Mouse (Mus musculus) intestine, postnatal 0 days (tissue): ENCODE results near the gene Pakap. TPM values are rescaled to one million over a fixed set of nuclear protein-coding genes. Genes with fewer than 3 reads are reported as not detected.

Source experiments
- ATAC-seq: fragments of 200-750 bp; cut with Nextera tagmentation; 2 replicates; pipeline ENCODE4 v1.8.0; 2017; ENCODE audit warnings: mild to moderate bottlenecking, moderate TSS enrichment, moderate library complexity
- H3K27ac ChIP-seq: fragments of 300-500 bp; sonication (generic); 2 replicates; pipeline ENCODE4 v1.5.1; 2014; ENCODE audit warnings: mild to moderate bottlenecking, low read depth, low read length, moderate library complexity
- H3K27me3 ChIP-seq: fragments of 300-500 bp; sonication (generic); replicated peaks from 2 replicates; pipeline ENCODE4 v1.6.1; 2014; ENCODE audit warnings: low read length, mixed read lengths; ENCODE audit not compliant: control insufficient read depth, insufficient read depth
- H3K36me3 ChIP-seq: fragments of 300-500 bp; sonication (generic); 2 replicates; pipeline ENCODE4 v1.6.1; 2014; ENCODE audit warnings: mild to moderate bottlenecking, moderate library complexity; ENCODE audit not compliant: control insufficient read depth, insufficient read depth
- H3K4me1 ChIP-seq: fragments of 300-500 bp; sonication (generic); replicated peaks from 2 replicates; pipeline ENCODE4 v1.6.1; 2014; ENCODE audit warnings: antibody characterized with exemption, low read length, mixed read lengths; ENCODE audit not compliant: control insufficient read depth, insufficient read depth
- H3K4me2 ChIP-seq: fragments of 300-500 bp; sonication (generic); replicated peaks from 2 replicates; pipeline ENCODE4 v1.6.1; 2014; ENCODE audit warnings: low read depth, mild to moderate bottlenecking, moderate library complexity
- H3K4me3 ChIP-seq: fragments of 300-500 bp; sonication (generic); 2 replicates; pipeline ENCODE4 v1.5.1; 2014; ENCODE audit warnings: low read depth, low read length
- H3K9ac ChIP-seq: fragments of 300-500 bp; sonication (generic); 2 replicates; pipeline ENCODE4 v1.6.1; 2014; ENCODE audit warnings: mild to moderate bottlenecking, low read depth, low read length
- H3K9me3 ChIP-seq: fragments of 300-500 bp; sonication (generic); 2 replicates; pipeline ENCODE4 v1.6.1; 2016; ENCODE audit warnings: mixed run types; ENCODE audit not compliant: control insufficient read depth
- CTCF ChIP-seq: sonication (generic); IDR thresholded peaks from 2 replicates; pipeline ENCODE4 v1.5.1; 2016; ENCODE audit warnings: low read depth, mild to moderate bottlenecking, control low read depth, antibody characterized with exemption, moderate library complexity
- whole genome bisulfite sequencing: fragments of 180-500 bp; shearing (Covaris S2); extraction: QIAGEN DNeasy Blood & Tissue Kit; methylation state at CpG from one replicate; pipeline ENCODE4 v1.1.7; 2014; 5-methylcytosine and 5-hydroxymethylcytosine counted together
- polyA plus RNA-seq: library from polyadenylated mRNA; unstranded; fragments of >200 nt; fragmentation: Nextera tagmentation; extraction: Ambion mirVana; gene quantifications from 2 replicates; pipeline ENCODE4 v1.2.1, GENCODE M21; 2015

Pakap gene
- polyA plus RNA-seq, 1 experiment from 2014 or later: 8.6 TPM

DNA sequence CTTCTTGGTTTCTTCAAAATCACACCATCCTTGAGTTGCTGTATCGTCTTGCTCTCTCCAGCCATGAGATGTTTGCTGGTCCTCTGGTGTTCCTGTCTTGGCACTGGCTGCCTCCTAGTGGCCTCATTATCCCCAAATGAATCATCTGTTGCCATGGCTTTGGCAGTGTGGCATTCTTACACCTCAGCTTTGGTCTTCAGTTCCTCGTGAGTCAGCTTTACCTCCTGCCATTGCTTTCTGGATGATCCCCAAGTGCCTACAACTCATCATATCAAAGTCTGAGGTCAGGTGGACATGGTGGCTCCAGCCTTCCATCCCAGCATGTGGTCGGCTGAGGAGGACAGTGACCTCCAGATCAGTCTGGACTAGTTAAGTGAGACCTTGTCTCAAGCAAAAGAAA, 98.1 kb downstream of the Pakap start:
- Histone ChIP-seq H3K4me2 (no peak overlapping the region), H3K27ac (no peak overlapping the region), H3K9ac (no peak overlapping the region), H3K4me3 (no peak overlapping the region), H3K36me3 (no peaks in the 10 kb centered on the region), H3K4me1 (no peaks in the 10 kb centered on the region), H3K27me3 (no peaks in the 10 kb centered on the region), H3K9me3 (no peaks in the 10 kb centered on the region)
- WGBS: 80% methylated on average over 3 of the region's 3 CpGs
- ATAC-seq: no peak
- TF ChIP-seq CTCF: peak; percentile 17; the same call in 1 of the 2 replicates

DNA sequence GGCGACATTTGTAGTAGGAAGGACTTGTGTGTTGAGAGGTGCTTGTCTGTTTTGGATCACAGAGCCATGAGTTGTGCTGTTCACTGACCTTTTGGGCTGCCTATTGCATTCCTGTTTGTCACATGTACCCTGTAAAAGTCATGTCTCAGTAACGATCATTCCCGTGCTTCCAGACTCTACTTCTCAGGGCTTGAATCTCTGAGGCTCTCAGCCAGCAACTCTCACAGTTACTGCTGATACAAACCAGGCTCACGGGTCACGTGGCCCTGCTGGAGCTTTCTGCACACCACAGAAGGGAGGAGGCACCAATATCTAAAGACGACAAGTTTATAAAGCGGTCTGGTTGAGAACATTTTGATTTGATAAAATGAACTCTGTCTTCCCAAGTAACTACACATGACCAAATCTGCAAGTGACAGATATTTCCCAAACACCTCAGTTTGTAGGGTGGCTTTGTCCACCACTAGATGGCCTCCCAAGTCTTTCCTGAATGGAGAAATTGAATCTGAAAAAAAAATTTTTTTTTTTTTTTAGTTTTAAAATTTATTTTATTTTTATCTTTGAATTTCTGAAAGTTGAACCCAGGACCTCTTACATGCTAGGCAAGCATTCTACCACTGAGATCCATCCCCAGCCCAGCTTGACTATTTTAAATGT, 103.0 kb downstream of the Pakap start:
- H3K9ac ChIP-seq: no peak overlapping the region
- no peaks in the 10 kb centered on the region for H3K36me3 ChIP-seq
- H3K27ac ChIP-seq: no peak overlapping the region
- TF ChIP-seq CTCF: peak; percentile 68
- ATAC-seq: no peak
- peaks cover 5% of the 10 kb centered on the region; the same call in 1 of the 2 replicates for H3K27me3 ChIP-seq
- WGBS: 47% methylated on average over 7 of the region's 7 CpGs
- H3K4me3 ChIP-seq: no peak overlapping the region
- no peaks in the 10 kb centered on the region for H3K9me3 ChIP-seq
- 0 out of 2 replicates have a peak, but pooled peaks cover 3% of the 10 kb centered on the region for H3K4me1 ChIP-seq
- no peak overlapping the region for H3K4me2 ChIP-seq

DNA sequence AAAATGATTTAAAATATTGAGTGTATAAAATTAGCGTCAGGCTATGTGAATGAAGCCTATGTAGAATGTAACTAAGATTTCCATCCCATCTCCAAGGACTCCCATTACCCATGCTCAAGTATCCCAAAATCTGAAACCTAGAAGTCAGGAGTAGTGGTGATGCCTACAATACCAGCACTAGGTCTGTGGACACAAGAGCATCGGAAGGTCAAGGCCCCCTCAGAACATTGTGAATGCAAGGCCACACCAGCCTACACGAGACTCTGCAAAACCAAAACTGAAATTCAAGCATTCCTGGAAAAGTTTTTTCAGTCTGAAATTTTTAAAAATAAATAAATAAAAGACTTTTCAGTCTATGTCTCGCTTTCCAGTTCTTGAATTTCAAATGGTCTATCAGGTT, 104.6 kb downstream of the Pakap start:
- Histone ChIP-seq H3K27me3 (peaks cover 5% of the 10 kb centered on the region; the same call in 1 of the 2 replicates), H3K9ac (no peak overlapping the region), H3K4me2 (no peak overlapping the region), H3K9me3 (no peaks in the 10 kb centered on the region), H3K4me3 (no peak overlapping the region), H3K4me1 (0 out of 2 replicates have a peak, but pooled peaks cover 3% of the 10 kb centered on the region), H3K36me3 (no peaks in the 10 kb centered on the region), H3K27ac (no peak overlapping the region)
- TF ChIP-seq CTCF: no peak
- WGBS: 83% methylated on average over 4 of the region's 4 CpGs
- no peak for ATAC-seq

DNA sequence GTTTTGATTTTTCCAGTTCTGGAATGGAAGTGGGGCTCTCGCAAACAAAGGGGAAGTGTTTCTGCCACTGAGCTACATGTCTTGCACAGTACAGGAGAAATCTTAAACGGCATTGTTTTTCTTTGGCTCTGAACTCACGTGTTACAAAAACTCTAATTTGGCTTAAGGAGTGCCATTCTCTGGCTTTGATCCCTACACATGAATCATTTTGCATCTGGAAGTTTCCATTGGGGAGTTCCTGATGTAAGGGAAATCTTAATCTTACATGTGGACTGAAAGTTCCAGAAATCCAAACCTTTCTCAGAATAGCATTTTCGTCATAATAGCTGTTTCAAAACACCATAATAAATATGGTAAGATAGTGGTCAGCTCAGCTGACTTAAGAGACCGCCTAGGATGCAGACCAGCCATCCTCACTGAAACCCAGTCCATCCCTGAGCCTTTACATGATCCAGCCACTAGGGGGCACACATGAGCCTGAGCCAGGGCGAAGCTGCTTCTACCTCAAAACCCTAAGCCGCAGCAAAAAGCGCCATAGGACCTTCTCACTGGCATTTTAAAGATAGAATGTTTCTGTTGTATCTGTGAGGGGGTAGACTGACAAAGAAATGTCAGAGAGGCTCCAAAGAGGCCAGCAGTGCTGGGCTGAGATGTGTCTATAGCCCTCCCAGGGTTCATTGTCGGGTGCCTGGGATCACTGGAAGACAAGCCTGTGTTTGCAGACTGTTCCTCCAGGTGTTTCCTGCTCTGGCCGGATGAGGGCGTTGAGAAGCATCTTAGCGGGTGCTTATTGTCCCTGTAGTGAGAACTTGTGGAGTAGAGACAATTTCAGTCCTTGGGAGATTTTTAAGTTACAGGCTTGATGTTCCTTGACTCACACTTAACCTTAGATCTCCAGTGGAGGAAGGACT, 105.3 kb downstream of the Pakap start:
- no peaks in the 10 kb centered on the region for H3K9me3 ChIP-seq
- H3K9ac ChIP-seq: no peak overlapping the region
- H3K4me3 ChIP-seq: 0 out of 2 replicates have a peak overlapping the region, but pooled peaks have one; percentile 11
- H3K4me1 ChIP-seq: 0 out of 2 replicates have a peak, but pooled peaks cover 3% of the 10 kb centered on the region
- TF ChIP-seq CTCF: peak; percentile 96
- ATAC-seq: no peak
- H3K27ac ChIP-seq: no peak overlapping the region; the same call in 1 of the 2 replicates
- WGBS: 18% methylated on average over 12 of the region's 12 CpGs
- peaks cover 5% of the 10 kb centered on the region; the same call in 1 of the 2 replicates for H3K27me3 ChIP-seq
- H3K36me3 ChIP-seq: no peaks in the 10 kb centered on the region
- peak overlapping the region; percentile 54 for H3K4me2 ChIP-seq

DNA sequence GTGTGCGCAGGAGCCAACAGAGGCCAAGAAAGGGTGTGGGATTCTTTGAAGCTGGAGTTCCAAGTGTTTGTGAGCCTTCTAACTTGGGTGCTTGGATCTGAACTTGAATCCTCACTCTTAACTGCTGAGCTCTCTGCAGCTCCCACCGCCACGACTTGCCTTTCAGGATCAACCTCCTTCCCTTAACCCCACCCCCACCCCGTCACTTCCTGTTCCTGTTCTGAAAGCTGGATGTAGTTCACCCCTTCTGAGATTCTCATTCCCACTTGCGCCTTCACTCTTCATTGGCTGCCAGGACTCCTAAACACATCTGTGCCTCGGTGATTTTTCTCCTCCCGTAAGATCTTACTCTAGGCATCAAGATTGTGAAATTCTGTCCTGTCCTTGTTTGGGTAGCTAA, 106.4 kb downstream of the Pakap start:
- TF ChIP-seq CTCF: no peak
- no peak for ATAC-seq
- Histone ChIP-seq H3K9ac (no peak overlapping the region), H3K4me2 (peak overlapping the region; percentile 69; the same call in 1 of the 2 replicates), H3K27ac (peak overlapping the region; percentile 57; the same call in 1 of the 2 replicates), H3K36me3 (no peaks in the 10 kb centered on the region), H3K9me3 (no peaks in the 10 kb centered on the region), H3K4me3 (no peak overlapping the region), H3K27me3 (peaks cover 5% of the 10 kb centered on the region; the same call in 1 of the 2 replicates), H3K4me1 (0 out of 2 replicates have a peak, but pooled peaks cover 3% of the 10 kb centered on the region)
- WGBS: 71% methylated on average over 7 of the region's 7 CpGs

DNA sequence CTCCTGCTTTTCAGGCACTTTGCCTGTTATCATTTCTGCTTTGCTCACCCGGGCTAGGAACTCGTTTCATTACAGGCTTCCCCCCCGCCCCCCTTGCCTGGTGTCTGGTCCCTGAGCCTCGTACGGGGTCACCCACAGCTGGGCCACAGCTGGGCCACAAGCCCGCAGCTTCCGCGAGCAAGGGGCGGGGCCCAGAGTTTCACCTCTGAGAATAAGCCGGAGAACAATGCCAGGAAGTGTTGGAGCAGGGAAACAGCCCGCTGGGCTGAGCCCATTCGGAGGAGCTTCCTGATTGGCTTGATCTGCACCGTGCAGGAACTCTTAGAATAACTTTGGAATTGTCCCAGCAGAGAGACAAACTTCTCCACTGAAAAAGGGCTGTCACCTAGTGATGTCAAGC, 107.4 kb downstream of the Pakap start:
- no peak for TF ChIP-seq CTCF
- Histone ChIP-seq H3K4me3 (peak overlapping the region; percentile 33), H3K9me3 (no peaks in the 10 kb centered on the region), H3K36me3 (no peaks in the 10 kb centered on the region), H3K9ac (no peak overlapping the region), H3K27ac (no peak overlapping the region), H3K27me3 (peaks cover 5% of the 10 kb centered on the region; the same call in 1 of the 2 replicates), H3K4me2 (peak overlapping the region; percentile 69), H3K4me1 (0 out of 2 replicates have a peak, but pooled peaks cover 3% of the 10 kb centered on the region)
- WGBS: 2% methylated on average over 13 of the region's 13 CpGs
- ATAC-seq: peak; percentile 60
